Mouse (Mus musculus): ENCODE measurements around the gene Psmb3.
"Not testable (repeated sequence)": the region's sequence is repeated elsewhere in the genome, so short reads cannot be mapped to it uniquely, and the experiment has no call there.

DNA sequence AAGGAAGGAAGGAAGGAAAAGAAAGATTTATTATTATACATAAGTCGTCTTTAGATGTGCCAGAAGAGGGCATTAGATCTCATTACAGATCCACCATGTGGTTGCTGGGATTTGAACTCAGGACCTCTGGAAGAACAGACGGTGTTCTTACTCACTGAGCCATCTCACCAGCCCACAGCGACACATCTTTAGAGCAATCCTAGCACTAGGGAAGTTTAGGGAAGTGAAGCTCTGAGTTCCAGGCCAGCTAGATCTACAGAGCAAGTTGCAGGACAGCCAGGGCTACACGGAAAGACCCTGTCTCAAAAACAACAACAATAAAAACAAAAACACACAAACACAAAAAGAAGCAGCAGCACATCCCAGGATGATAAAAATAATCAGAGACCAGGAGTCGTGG lies 31.6 kb downstream of the Psmb3 start:
- not testable (repeated sequence) for TF ChIP-seq CTCF, EP300 (IDR thresholded peaks at IDR 0.05; ENCODE audit: low read depth)

Data from heart, postnatal 0 days (tissue).